Mouse (Mus musculus) testis, adult 2 months (tissue): ENCODE results near the gene Tma7.

Experiments
- CTCF ChIP-seq: fragments of 200-500 bp; IDR thresholded peaks from 2 replicates; pipeline ENCODE4 v1.5.1; 2012; ENCODE audit warnings: low read depth, mild to moderate bottlenecking, inconsistent platforms, low read length, moderate library complexity; ENCODE audit not compliant: control insufficient read depth, insufficient read depth, insufficient replicate concordance
- POLR2A ChIP-seq: fragments of 200-500 bp; IDR thresholded peaks from 2 replicates; pipeline ENCODE4 v1.6.1; 2012; ENCODE audit warnings: low read depth, mild to moderate bottlenecking, inconsistent platforms, low read length, moderate library complexity; ENCODE audit not compliant: control insufficient read depth

DNA sequence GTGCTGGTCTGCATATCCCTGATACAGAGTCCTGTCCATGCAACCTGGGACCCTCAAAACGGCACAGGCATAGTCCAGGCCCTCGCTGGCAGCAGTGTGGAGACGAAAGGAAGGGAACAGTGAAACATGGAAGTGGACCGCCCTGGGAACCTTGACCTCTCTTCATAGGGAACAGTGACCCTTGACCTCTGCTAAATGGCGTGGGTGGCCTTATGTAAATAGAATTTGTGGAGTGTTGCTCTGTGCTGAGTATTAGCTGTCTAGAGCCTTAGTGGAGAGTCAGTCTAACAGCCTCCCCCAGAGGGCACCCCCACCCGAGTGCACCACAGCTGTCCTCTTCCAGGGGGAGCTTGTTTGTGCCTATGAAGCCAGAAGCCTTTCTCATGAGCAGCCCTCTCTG lies 10.4 kb upstream of the Tma7 start:
- TF ChIP-seq CTCF = no peak
- no peak for TF ChIP-seq POLR2A
